Mouse (Mus musculus) MEL (cell line): Measurements from ENCODE around the gene Taar7e. TPM values are rescaled to one million over a fixed set of nuclear protein-coding genes. Genes with fewer than 3 reads are reported as not detected.
"Not testable (repeated sequence)": the region's sequence is repeated elsewhere in the genome, so short reads cannot be mapped to it uniquely, and the experiment has no call there.

ENCODE experiments used
- DNase-seq: peaks from one replicate; pipeline ENCODE4 v3.0.0; 2011; ENCODE audit warnings: low read depth, low spot score
- H3K27ac ChIP-seq: 2 replicates; pipeline ENCODE4 v1.5.1; 2012; ENCODE audit warnings: low read depth, mild to moderate bottlenecking, control low read depth, low read length, moderate library complexity; ENCODE audit not compliant: control insufficient read depth
- H3K27me3 ChIP-seq, 2 experiments: fragments of 150-350 bp in 1 of 2; sonication (generic) in 1 of 2; 2 replicates each; pipeline ENCODE4 v1.6.1; 2012; ENCODE audit warnings: low read length in 2 of 2, mild to moderate bottlenecking in 2 of 2, improper control_type of control experiment in 1 of 2, moderate library complexity in 1 of 2; ENCODE audit not compliant: insufficient read depth in 2 of 2, control insufficient read depth in 1 of 2
- H3K36me3 ChIP-seq, 2 experiments: 2 replicates each; pipeline ENCODE4 v1.6.1; 2012 to 2014; ENCODE audit warnings: low read length in 2 of 2, improper control_type of control experiment in 1 of 2, inconsistent platforms in 1 of 2, mild to moderate bottlenecking in 1 of 2; ENCODE audit not compliant: insufficient read depth in 2 of 2, control insufficient read depth in 1 of 2
- H3K4me1 ChIP-seq, 2 experiments: fragments of 150-350 bp in 1 of 2; sonication (generic) in 1 of 2; 2 replicates each; pipeline ENCODE4 v1.6.1; 2012; ENCODE audit warnings: low read length in 2 of 2, improper control_type of control experiment in 1 of 2, mild to moderate bottlenecking in 1 of 2; ENCODE audit not compliant: insufficient read depth in 2 of 2, control insufficient read depth in 1 of 2
- H3K4me3 ChIP-seq, 2 experiments: fragments of 150-350 bp in 1 of 2; sonication (generic) in 1 of 2; 2 replicates each; pipeline ENCODE4 v1.5.1; 2012; ENCODE audit warnings: low read depth in 2 of 2, low read length in 2 of 2, mild to moderate bottlenecking in 2 of 2, moderate library complexity in 2 of 2, control low read depth in 1 of 2, improper control_type of control experiment in 1 of 2; ENCODE audit not compliant: control insufficient read depth in 1 of 2, insufficient read depth in 1 of 2
- H3K79me2 ChIP-seq: 2 replicates; pipeline ENCODE4 v1.6.1; 2012; ENCODE audit warnings: mild to moderate bottlenecking, low read length, moderate library complexity; ENCODE audit not compliant: control insufficient read depth, poor library complexity, insufficient read depth
- H3K9ac ChIP-seq: 2 replicates; pipeline ENCODE4 v1.6.1; 2012; ENCODE audit warnings: low read depth, mild to moderate bottlenecking, control low read depth, low read length, moderate library complexity; ENCODE audit not compliant: control insufficient read depth, poor library complexity, severe bottlenecking
- H3K9me3 ChIP-seq: fragments of 150-350 bp; sonication (generic); replicated peaks from 2 replicates; pipeline ENCODE4 v1.6.1; 2012; ENCODE audit warnings: mild to moderate bottlenecking, low read length, improper control_type of control experiment, moderate library complexity; ENCODE audit not compliant: insufficient read depth
- BHLHE40 ChIP-seq: IDR thresholded peaks from 2 replicates; pipeline ENCODE4 v1.6.1; 2012; ENCODE audit warnings: low read depth, mild to moderate bottlenecking, inconsistent platforms, low read length, improper control_type of control experiment, borderline replicate concordance
- CHD1 ChIP-seq: IDR thresholded peaks from 2 replicates; pipeline ENCODE4 v1.6.1; 2012; ENCODE audit warnings: low read depth, mild to moderate bottlenecking, inconsistent platforms, low read length, improper control_type of control experiment
- CTCF ChIP-seq, 3 experiments: IDR thresholded peaks in 2 of 3; conservative IDR thresholded peaks in 1 of 3; 2 replicates each; pipeline ENCODE4 v1.5.1; 2011 to 2012; ENCODE audit warnings: low read length in 3 of 3, low read depth in 2 of 3, mild to moderate bottlenecking in 2 of 3, improper control_type of control experiment in 1 of 3, inconsistent platforms in 1 of 3, mixed read lengths in 1 of 3, moderate library complexity in 1 of 3; ENCODE audit not compliant: control insufficient read depth in 1 of 3, insufficient read depth in 1 of 3, poor library complexity in 1 of 3, severe bottlenecking in 1 of 3
- E2F4 ChIP-seq: IDR thresholded peaks from 2 replicates; pipeline ENCODE4 v1.6.1; 2011; ENCODE audit warnings: low read depth, low read length, improper control_type of control experiment, borderline replicate concordance
- EP300 ChIP-seq, 2 experiments: IDR thresholded peaks; 2 replicates each; pipeline ENCODE4 v1.6.1; 2011; ENCODE audit warnings: improper control_type of control experiment in 2 of 2, low read length in 2 of 2, low read depth in 1 of 2, mild to moderate bottlenecking in 1 of 2
- HCFC1 ChIP-seq: IDR thresholded peaks from 2 replicates; pipeline ENCODE4 v1.6.1; 2012; ENCODE audit warnings: low read depth, mild to moderate bottlenecking, inconsistent platforms, low read length, improper control_type of control experiment, moderate library complexity
- KAT2A ChIP-seq: conservative IDR thresholded peaks from 2 replicates; pipeline ENCODE4 v1.6.1; 2012; ENCODE audit warnings: low read depth, low read length, improper control_type of control experiment, inconsistent platforms
- MAFK ChIP-seq: IDR thresholded peaks from 2 replicates; pipeline ENCODE4 v1.6.1; 2011; ENCODE audit warnings: low read depth, mild to moderate bottlenecking, low read length, improper control_type of control experiment, borderline replicate concordance
- MAX ChIP-seq: IDR thresholded peaks from 2 replicates; pipeline ENCODE4 v1.6.1; 2011; ENCODE audit warnings: low read length, improper control_type of control experiment
- MAZ ChIP-seq: IDR thresholded peaks from 2 replicates; pipeline ENCODE4 v1.6.1; 2012; ENCODE audit warnings: low read depth, mild to moderate bottlenecking, inconsistent platforms, low read length, improper control_type of control experiment
- MEF2A ChIP-seq: IDR thresholded peaks from 2 replicates; pipeline ENCODE4 v1.6.1; 2014; ENCODE audit warnings: low read depth, mild to moderate bottlenecking, inconsistent platforms, low read length, improper control_type of control experiment; ENCODE audit not compliant: poor library complexity, insufficient replicate concordance, severe bottlenecking; ENCODE audit errors: extremely low read depth
- MYB ChIP-seq: IDR thresholded peaks from 2 replicates; pipeline ENCODE4 v1.6.1; 2011; ENCODE audit warnings: mild to moderate bottlenecking, low read depth, low read length, improper control_type of control experiment
- MYC ChIP-seq: IDR thresholded peaks from 2 replicates; pipeline ENCODE4 v1.6.1; 2011; ENCODE audit warnings: low read depth, mild to moderate bottlenecking, low read length, improper control_type of control experiment, moderate library complexity
- NELFE ChIP-seq: IDR thresholded peaks from 2 replicates; pipeline ENCODE4 v1.6.1; 2011; ENCODE audit warnings: low read depth, low read length, improper control_type of control experiment
- NRF1 ChIP-seq: IDR thresholded peaks from 2 replicates; pipeline ENCODE4 v1.6.1; 2014; ENCODE audit warnings: low read depth, mild to moderate bottlenecking, inconsistent platforms, low read length, improper control_type of control experiment, moderate library complexity; ENCODE audit not compliant: poor library complexity, insufficient read depth, severe bottlenecking
- POLR2A ChIP-seq, 2 experiments: IDR thresholded peaks; 2 replicates each; pipeline ENCODE4 v1.6.1; 2011 to 2012; ENCODE audit warnings: low read length in 2 of 2, mild to moderate bottlenecking in 2 of 2, control low read depth in 1 of 2, improper control_type of control experiment in 1 of 2, low read depth in 1 of 2, moderate library complexity in 1 of 2; ENCODE audit not compliant: control insufficient read depth in 1 of 2, insufficient read depth in 1 of 2, poor library complexity in 1 of 2
- POLR2AphosphoS2 ChIP-seq: IDR thresholded peaks from 2 replicates; pipeline ENCODE4 v1.6.1; 2011; ENCODE audit warnings: low read length, improper control_type of control experiment
- POLR2AphosphoS5 ChIP-seq: IDR thresholded peaks from 2 replicates; pipeline ENCODE4 v1.6.1; 2012; ENCODE audit warnings: low read depth, borderline replicate concordance, mild to moderate bottlenecking, inconsistent platforms, low read length, moderate library complexity, mixed read lengths
- RAD21 ChIP-seq: IDR thresholded peaks from 2 replicates; pipeline ENCODE4 v1.6.1; 2011; ENCODE audit warnings: mild to moderate bottlenecking, low read depth, low read length, improper control_type of control experiment
- SIN3A ChIP-seq: IDR thresholded peaks from 2 replicates; pipeline ENCODE4 v1.6.1; 2012; ENCODE audit warnings: low read length, improper control_type of control experiment, inconsistent platforms
- TAL1 ChIP-seq: IDR thresholded peaks from 2 replicates; pipeline ENCODE4 v1.6.1; 2012; ENCODE audit warnings: mild to moderate bottlenecking, inconsistent platforms, low read length, moderate library complexity, mixed read lengths
- TCF12 ChIP-seq: IDR thresholded peaks from 2 replicates; pipeline ENCODE4 v1.6.1; 2014; ENCODE audit warnings: low read depth, mild to moderate bottlenecking, inconsistent platforms, low read length, improper control_type of control experiment, moderate library complexity
- UBTF ChIP-seq: IDR thresholded peaks from 2 replicates; pipeline ENCODE4 v1.6.1; 2012; ENCODE audit warnings: low read depth, mild to moderate bottlenecking, inconsistent platforms, low read length, improper control_type of control experiment, moderate library complexity, borderline replicate concordance; ENCODE audit not compliant: insufficient read depth
- USF1 ChIP-seq: IDR thresholded peaks from 2 replicates; pipeline ENCODE4 v1.6.1; 2014; ENCODE audit warnings: low read depth, mild to moderate bottlenecking, inconsistent platforms, low read length, improper control_type of control experiment, moderate library complexity
- ZKSCAN1 ChIP-seq: IDR thresholded peaks from 2 replicates; pipeline ENCODE4 v1.6.1; 2012; ENCODE audit warnings: low read depth, mild to moderate bottlenecking, inconsistent platforms, low read length, improper control_type of control experiment, moderate library complexity
- ZMIZ1 ChIP-seq: IDR thresholded peaks from 2 replicates; pipeline ENCODE4 v1.6.1; 2012; ENCODE audit warnings: low read depth, mild to moderate bottlenecking, inconsistent platforms, low read length, improper control_type of control experiment, moderate library complexity
- ZNF384 ChIP-seq: IDR thresholded peaks from 2 replicates; pipeline ENCODE4 v1.6.1; 2012; ENCODE audit warnings: low read depth, mild to moderate bottlenecking, inconsistent platforms, low read length, improper control_type of control experiment
- polyA plus RNA-seq, 2 experiments: library from polyadenylated mRNA; stranded (reverse) in 1 of 2; unstranded in 1 of 2; fragments of >175 nt in 1 of 2; fragments of >200 nt in 1 of 2; gene quantifications; 2 replicates each; pipeline versions ENCODE4 v1.2.1 to v1.2.4; 2012; ENCODE audit warnings: low replicate concordance in 2 of 2, low read depth in 1 of 2; ENCODE audit not compliant: insufficient read length in 2 of 2, insufficient read depth in 1 of 2, missing spikeins in 1 of 2
- total RNA-seq: library from RNA; depleted of rRNA; stranded (reverse); fragments of 300-350 nt; gene quantifications from 2 replicates; pipeline ENCODE4 v1.2.3, GENCODE M21; 2012

The Taar7e gene
- total and polyA plus RNA-seq, 3 experiments: not detected

DNA sequence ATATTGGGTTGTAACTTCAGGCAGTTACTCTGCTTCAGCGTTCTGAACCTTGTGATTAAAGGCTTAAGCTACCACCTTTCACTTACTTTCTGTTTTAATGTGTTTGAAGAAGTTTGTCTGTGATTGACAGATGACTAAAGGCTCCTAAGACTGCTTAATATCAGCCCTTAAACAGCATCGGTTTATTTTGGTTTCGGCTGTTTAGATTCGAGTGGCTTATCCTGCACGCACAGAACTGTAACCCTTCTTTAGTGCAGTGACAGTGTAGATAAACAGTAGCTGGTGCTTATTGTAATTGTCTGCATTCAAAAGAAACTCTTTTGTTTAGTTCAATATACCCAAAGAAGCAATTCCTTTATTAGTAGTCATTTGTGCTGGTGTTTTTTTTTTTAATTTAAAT lies 14.6 kb downstream of the Taar7e start:
- Histone ChIP-seq H3K9me3 (no peaks in the 10 kb centered on the region), H3K4me1 (no peaks in the 10 kb centered on the region), H3K4me3 (no peak overlapping the region)
- no peak for TF ChIP-seq UBTF
- TF ChIP-seq MEF2A: no peak
- no peak for TF ChIP-seq NRF1
- TF ChIP-seq BHLHE40: no peak
- TF ChIP-seq MAFK: no peak
- no peak for TF ChIP-seq CTCF (IDR thresholded peaks at IDR 0.05 in 2 of 3, conservative IDR thresholded peaks at IDR 0.05 in 1 of 3; ENCODE audit: control insufficient read depth in 1 of 3, insufficient read depth in 1 of 3, low read depth in 2 of 3, low read length in 3 of 3, poor library complexity in 1 of 3, severe bottlenecking in 1 of 3)
- TF ChIP-seq MAZ: no peak
- no peak for TF ChIP-seq ZNF384
- no peak for TF ChIP-seq KAT2A
- no peak for TF ChIP-seq HCFC1
- TF ChIP-seq USF1: no peak
- no peak for TF ChIP-seq E2F4
- TF ChIP-seq MYB: no peak
- no peak for TF ChIP-seq SIN3A
- no peak for TF ChIP-seq RAD21
- TF ChIP-seq, all 39 proteins: peak for 0
- peaks cover 0 to 3% of the 10 kb centered on the region in 2 experiments; a peak in 1 of 4 replicates for H3K27me3 ChIP-seq
- H3K36me3 ChIP-seq: no peaks in the 10 kb centered on the region
- H3K9ac ChIP-seq: no peak overlapping the region
- H3K79me2 ChIP-seq: no peaks in the 10 kb centered on the region
- DNase-seq: no peak
- no peak overlapping the region for H3K27ac ChIP-seq

DNA sequence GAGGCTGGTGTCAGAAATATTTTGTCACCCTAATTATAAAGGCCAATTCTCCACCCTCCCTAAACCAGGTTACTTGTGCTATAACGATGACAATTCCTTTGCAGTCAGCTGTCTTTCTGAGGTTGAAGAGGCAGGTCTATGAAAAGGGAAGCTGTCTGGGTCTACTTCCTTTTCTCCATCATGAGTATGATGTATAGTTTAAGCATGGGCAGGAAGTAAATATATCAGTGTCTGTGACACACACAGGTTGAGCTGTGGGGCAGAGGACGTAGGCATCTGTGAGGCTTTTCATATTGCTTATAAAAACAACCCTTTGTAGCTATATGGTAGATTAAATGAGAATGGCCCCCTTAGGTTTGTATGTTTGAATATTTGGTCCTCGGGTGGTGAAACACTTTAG lies 21.6 kb downstream of the Taar7e start:
- no peaks in the 10 kb centered on the region for H3K36me3 ChIP-seq
- no peak overlapping the region for H3K4me3 ChIP-seq
- no peaks in the 10 kb centered on the region for H3K79me2 ChIP-seq
- TF ChIP-seq ZMIZ1 (no peak), MEF2A (no peak), TCF12 (no peak), MAZ (no peak), RAD21 (no peak), POLR2AphosphoS2 (no peak), POLR2AphosphoS5 (no peak), POLR2A (IDR thresholded peaks at IDR 0.05; ENCODE audit: control insufficient read depth in 1 of 2, insufficient read depth in 1 of 2, low read depth in 1 of 2, low read length in 2 of 2, poor library complexity in 1 of 2) (no peak), HCFC1 (no peak), EP300 (IDR thresholded peaks at IDR 0.05; ENCODE audit: low read depth in 1 of 2, low read length in 2 of 2) (no peak), NELFE (no peak), MAX (no peak), E2F4 (no peak), MYC (no peak), ZKSCAN1 (no peak), CHD1 (no peak), TAL1 (no peak)
- no peak overlapping the region for H3K9ac ChIP-seq
- H3K27ac ChIP-seq: no peak overlapping the region
- DNase-seq: no peak
- H3K27me3 ChIP-seq: no peaks in the 10 kb centered on the region
- no peaks in the 10 kb centered on the region for H3K9me3 ChIP-seq
- no peaks in the 10 kb centered on the region for H3K4me1 ChIP-seq

DNA sequence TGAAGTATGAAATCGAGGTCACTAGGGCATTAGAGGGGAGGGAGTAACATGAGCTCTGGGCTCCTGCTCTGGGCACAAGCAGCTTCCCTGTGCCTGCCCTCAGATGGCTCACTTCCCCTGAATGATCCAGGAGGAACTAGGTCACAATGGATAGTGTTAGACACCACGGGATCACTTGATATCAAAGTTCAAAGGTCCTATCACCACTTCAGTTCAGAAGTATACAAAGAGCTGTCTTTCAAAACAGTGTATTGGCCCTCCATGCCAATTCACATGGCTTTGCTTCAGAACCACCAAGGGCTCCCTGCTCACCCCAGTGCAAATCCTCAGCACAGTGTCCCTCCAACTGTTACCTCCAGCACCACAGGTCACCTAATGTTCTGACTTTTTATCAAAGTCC lies 37.3 kb downstream of the Taar7e start:
- H3K9me3 ChIP-seq, DNase-seq: not testable (repeated sequence)

More for the DNA sequence above, 37.3 kb downstream of the Taar7e start:
- H3K27ac ChIP-seq, H3K79me2 ChIP-seq, H3K36me3 ChIP-seq, H3K4me3 ChIP-seq, H3K9ac ChIP-seq, H3K4me1 ChIP-seq, H3K27me3 ChIP-seq: not testable (repeated sequence)
